Mouse (Mus musculus) spleen, adult 2 months (tissue): Measurements from ENCODE around the gene Morn1.
A peak's percentile ranks its signal among the peaks of the same experiment; 100 is the strongest.

Source experiments
- CTCF ChIP-seq: fragments of 200-500 bp; IDR thresholded peaks from 2 replicates; pipeline ENCODE4 v1.5.1; 2011; ENCODE audit warnings: mild to moderate bottlenecking, inconsistent platforms; ENCODE audit not compliant: insufficient read depth, insufficient read length, insufficient replicate concordance; ENCODE audit errors: extremely low read depth
- POLR2A ChIP-seq: fragments of 200-500 bp; IDR thresholded peaks from 2 replicates; pipeline ENCODE4 v1.6.1; 2011; ENCODE audit warnings: low read depth, low read length, inconsistent platforms

GRCm38 (mm10) chr4:155065970-155066833 lies 20.2 kb upstream of the Morn1 start:
- TF ChIP-seq POLR2A (no peak), CTCF (peak; percentile 55; the same call in 1 of the 2 replicates)
